Mouse (Mus musculus) limb, embryonic 14.5 days (tissue): ENCODE results near the gene Ctcfl. TPM values are rescaled to one million over a fixed set of nuclear protein-coding genes. Genes with fewer than 3 reads are reported as not detected.
A peak's percentile ranks its signal among the peaks of the same experiment; 100 is the strongest.

Experiments
- ATAC-seq: fragments of 200-750 bp; cut with Nextera tagmentation; 2 replicates; pipeline ENCODE4 v1.8.0; 2017; ENCODE audit warnings: low read depth, moderate number of reproducible peaks, moderate TSS enrichment; ENCODE audit not compliant: low FRiP score
- DNase-seq: peaks from one replicate; pipeline ENCODE4 v3.0.0-alpha.2; 2015; ENCODE audit warnings: low spot score
- H3K27ac ChIP-seq: fragments of 300-500 bp; sonication (generic); replicated peaks from 2 replicates; pipeline ENCODE4 v1.5.1; 2014; ENCODE audit warnings: low read depth, mild to moderate bottlenecking, low read length, moderate library complexity, mixed read lengths
- H3K27me3 ChIP-seq: fragments of 300-500 bp; sonication (generic); 2 replicates; pipeline ENCODE4 v1.6.1; 2014; ENCODE audit warnings: low read length, mixed read lengths; ENCODE audit not compliant: control insufficient read depth, insufficient read depth
- H3K36me3 ChIP-seq: fragments of 300-500 bp; sonication (generic); 2 replicates; pipeline ENCODE4 v1.6.1; 2014; ENCODE audit warnings: mild to moderate bottlenecking, low read length, moderate library complexity, mixed read lengths; ENCODE audit not compliant: control insufficient read depth, insufficient read depth
- H3K4me1 ChIP-seq: fragments of 300-500 bp; sonication (generic); 2 replicates; pipeline ENCODE4 v1.6.1; 2014; ENCODE audit warnings: antibody characterized with exemption, low read length, mixed read lengths; ENCODE audit not compliant: control insufficient read depth, insufficient read depth
- H3K4me2 ChIP-seq: fragments of 300-500 bp; sonication (generic); replicated peaks from 2 replicates; pipeline ENCODE4 v1.6.1; 2014; ENCODE audit warnings: low read depth, mild to moderate bottlenecking, low read length, moderate library complexity; ENCODE audit not compliant: severe bottlenecking
- H3K4me3 ChIP-seq: fragments of 300-500 bp; sonication (generic); replicated peaks from 2 replicates; pipeline ENCODE4 v1.5.1; 2014; ENCODE audit warnings: low read length
- H3K9ac ChIP-seq: fragments of 300-500 bp; sonication (generic); 2 replicates; pipeline ENCODE4 v1.6.1; 2014; ENCODE audit warnings: mild to moderate bottlenecking, low read depth, low read length, moderate library complexity; ENCODE audit not compliant: severe bottlenecking
- H3K9me3 ChIP-seq: fragments of 300-500 bp; sonication (generic); 2 replicates; pipeline ENCODE4 v1.6.1; 2016; ENCODE audit warnings: low read length; ENCODE audit not compliant: control insufficient read depth
- POLR2A ChIP-seq: fragments of 200-500 bp; IDR thresholded peaks from 2 replicates; pipeline ENCODE4 v1.8.0; 2012; ENCODE audit warnings: inconsistent platforms, mild to moderate bottlenecking, moderate library complexity, borderline replicate concordance; ENCODE audit not compliant: insufficient read depth, insufficient read length; ENCODE audit errors: extremely low read depth
- WGBS: fragments of 180-500 bp; shearing (Covaris S2); extraction: QIAGEN DNeasy Blood & Tissue Kit; methylation state at CpG from one replicate; pipeline ENCODE4 v1.1.7; 2014; 5-methylcytosine and 5-hydroxymethylcytosine counted together
- polyA plus RNA-seq, 2 experiments: library from polyadenylated mRNA; depleted of rRNA in 1 of 2; stranded (reverse) in 1 of 2; unstranded in 1 of 2; fragments of >200 nt; fragmentation: Nextera tagmentation in 1 of 2; extraction: Ambion mirVana in 1 of 2; gene quantifications; 2 replicates each; pipeline versions ENCODE4 v1.2.1 to v1.2.3; 2012 to 2014

Gene Ctcfl
- polyA plus RNA-seq, 2 experiments: not detected

DNA sequence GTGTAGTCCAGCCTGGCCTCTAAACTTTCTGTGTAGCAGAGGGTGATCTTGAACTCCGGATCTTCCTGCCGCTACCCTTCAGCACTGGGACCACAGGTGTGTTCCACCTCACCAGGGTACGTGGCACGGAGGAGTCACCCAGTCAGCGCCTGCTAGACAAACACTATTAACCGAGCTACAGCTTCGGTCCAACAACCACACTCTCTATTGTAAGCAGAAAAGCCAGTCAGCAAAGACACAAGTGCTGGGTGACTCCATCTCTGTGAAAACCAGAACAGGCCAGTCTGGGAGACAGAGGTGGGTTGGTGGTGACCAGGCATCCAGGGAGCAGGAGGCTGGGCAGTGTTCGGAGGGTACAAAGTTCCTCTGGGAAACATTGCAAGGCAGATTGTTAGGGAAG is 44.1 kb upstream of the Ctcfl start:
- H3K4me3 ChIP-seq: no peak overlapping the region
- ATAC-seq (no peak), DNase-seq (no peak)
- WGBS: 80% methylated on average over 8 of the region's 8 CpGs
- no peak for TF ChIP-seq POLR2A
- no peaks in the 10 kb centered on the region for H3K27me3 ChIP-seq
- no peak overlapping the region for H3K4me2 ChIP-seq
- no peaks in the 10 kb centered on the region for H3K9me3 ChIP-seq
- no peak overlapping the region for H3K9ac ChIP-seq
- no peak overlapping the region for H3K27ac ChIP-seq
- H3K4me1 ChIP-seq: peaks cover 13% of the 10 kb centered on the region
- H3K36me3 ChIP-seq: no peaks in the 10 kb centered on the region

DNA sequence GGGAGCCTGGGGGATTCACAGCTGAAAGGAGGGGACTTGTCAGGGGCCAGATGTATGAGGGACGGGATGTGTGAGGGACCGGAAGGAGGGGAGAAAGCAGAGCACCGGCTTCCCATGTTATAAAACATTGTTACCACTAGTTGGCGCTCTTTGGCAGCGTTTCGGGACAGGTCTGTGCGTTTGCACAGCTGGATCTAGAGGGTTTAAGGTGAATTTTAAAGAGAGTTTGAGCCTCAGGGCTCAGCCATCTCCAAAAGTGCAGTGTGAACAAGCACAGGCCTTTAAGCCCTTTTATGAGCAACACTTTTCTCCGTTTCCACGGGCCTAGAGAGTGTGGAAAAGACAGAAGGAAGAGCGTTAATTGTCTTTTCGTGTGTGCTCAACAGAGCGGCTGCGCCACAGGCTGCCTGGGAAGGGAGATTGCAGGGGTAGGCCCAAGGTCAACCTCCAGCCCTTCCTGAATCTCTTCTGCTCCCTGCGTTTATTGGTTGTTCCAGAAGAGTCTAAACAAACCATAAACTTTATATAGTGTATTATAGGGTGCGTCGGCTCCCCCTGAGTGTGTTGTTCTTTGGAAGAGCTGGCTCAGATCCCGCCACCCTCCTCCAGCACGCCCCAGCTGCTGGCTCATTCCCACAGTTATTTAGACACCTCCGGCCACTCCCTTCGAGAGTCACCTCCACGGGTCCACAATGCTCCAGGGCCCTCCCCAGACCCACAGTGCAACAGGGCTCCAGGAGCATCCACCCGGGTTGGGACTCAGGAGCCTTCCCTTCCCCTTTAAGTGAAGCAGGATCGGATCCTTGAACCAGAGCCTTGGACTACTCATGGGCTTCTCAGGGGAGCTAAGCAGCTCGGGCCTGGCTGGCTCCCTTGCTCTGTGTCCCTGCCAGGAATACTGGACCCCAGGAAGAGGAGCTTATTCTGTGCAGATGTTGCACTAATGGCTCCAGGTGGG is 40.3 kb upstream of the Ctcfl start:
- Histone ChIP-seq H3K4me3 (no peak overlapping the region), H3K4me1 (peaks cover 11% of the 10 kb centered on the region), H3K9ac (no peak overlapping the region), H3K27me3 (no peaks in the 10 kb centered on the region), H3K36me3 (no peaks in the 10 kb centered on the region), H3K27ac (peak overlapping the region; percentile 72), H3K9me3 (no peaks in the 10 kb centered on the region), H3K4me2 (no peak overlapping the region; the same call in 1 of the 2 replicates)
- 22% methylated on average over 24 of the region's 24 CpGs for WGBS
- DNase-seq (peak; percentile 90), ATAC-seq (peak; percentile 90)
- no peak for TF ChIP-seq POLR2A

DNA sequence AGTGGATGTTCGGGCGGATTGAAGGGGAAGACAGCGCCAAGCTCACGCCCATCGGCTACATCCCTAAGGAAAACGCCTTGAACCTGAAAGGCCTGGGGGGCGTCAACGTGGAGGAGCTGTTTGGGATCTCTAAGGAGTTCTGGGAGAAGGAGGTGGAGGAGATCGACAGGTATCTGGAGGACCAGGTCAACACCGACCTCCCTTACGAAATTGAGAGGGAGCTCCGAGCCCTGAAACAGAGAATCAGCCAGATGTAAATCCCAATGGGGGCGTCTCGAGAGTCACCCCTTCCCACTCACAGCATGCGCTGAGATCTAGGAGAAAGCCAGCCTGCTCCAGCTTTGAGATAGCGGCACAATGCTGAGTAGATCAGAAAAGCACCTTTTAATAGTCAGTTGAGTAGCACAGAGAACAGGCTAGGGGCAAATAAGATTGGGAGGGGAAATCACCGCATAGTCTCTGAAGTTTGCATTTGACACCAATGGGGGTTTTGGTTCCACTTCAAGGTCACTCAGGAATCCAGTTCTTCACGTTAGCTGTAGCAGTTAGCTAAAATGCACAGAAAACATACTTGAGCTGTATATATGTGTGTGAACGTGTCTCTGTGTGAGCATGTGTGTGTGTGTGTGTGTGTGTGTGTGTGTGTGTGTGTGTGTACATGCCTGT is 39.2 kb upstream of the Ctcfl start:
- whole genome bisulfite sequencing: 82% methylated on average over 19 of the region's 19 CpGs

DNA sequence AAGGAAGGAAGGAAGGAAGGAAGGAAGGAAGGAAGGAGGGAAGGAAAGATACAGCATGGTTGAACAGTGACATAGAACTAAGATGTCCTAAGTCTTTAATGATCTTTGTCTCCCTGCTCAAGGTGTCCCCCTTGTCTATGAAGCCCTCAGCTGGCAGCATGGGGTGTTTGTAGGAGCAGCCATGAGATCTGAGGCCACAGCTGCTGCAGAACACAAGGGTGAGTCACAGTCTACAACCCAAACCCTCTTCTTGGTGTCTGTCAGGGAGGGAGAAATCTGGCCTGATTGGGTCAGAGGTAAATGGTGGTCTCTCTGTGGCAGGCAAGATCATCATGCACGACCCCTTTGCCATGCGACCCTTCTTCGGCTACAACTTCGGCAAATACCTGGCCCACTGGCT is 38.5 kb upstream of the Ctcfl start:
- no peak overlapping the region for H3K4me2 ChIP-seq
- WGBS: 93% methylated on average over 4 of the region's 4 CpGs
- H3K4me3 ChIP-seq: no peak overlapping the region
- H3K4me1 ChIP-seq: peaks cover 11% of the 10 kb centered on the region
- H3K27me3 ChIP-seq: no peaks in the 10 kb centered on the region
- no peak overlapping the region for H3K27ac ChIP-seq
- no peaks in the 10 kb centered on the region for H3K36me3 ChIP-seq
- no peak for DNase-seq
- ATAC-seq: no peak
- no peaks in the 10 kb centered on the region for H3K9me3 ChIP-seq
- no peak overlapping the region for H3K9ac ChIP-seq
- no peak for TF ChIP-seq POLR2A

More for the DNA sequence above, 39.2 kb upstream of the Ctcfl start:
- no peaks in the 10 kb centered on the region for H3K36me3 ChIP-seq
- H3K9ac ChIP-seq: no peak overlapping the region
- no peaks in the 10 kb centered on the region for H3K27me3 ChIP-seq
- no peak overlapping the region for H3K4me3 ChIP-seq
- no peak for TF ChIP-seq POLR2A
- no peak for ATAC-seq
- H3K4me2 ChIP-seq: no peak overlapping the region
- no peaks in the 10 kb centered on the region for H3K9me3 ChIP-seq
- peaks cover 11% of the 10 kb centered on the region for H3K4me1 ChIP-seq
- no peak for DNase-seq
- H3K27ac ChIP-seq: no peak overlapping the region; the same call in 1 of the 2 replicates

DNA sequence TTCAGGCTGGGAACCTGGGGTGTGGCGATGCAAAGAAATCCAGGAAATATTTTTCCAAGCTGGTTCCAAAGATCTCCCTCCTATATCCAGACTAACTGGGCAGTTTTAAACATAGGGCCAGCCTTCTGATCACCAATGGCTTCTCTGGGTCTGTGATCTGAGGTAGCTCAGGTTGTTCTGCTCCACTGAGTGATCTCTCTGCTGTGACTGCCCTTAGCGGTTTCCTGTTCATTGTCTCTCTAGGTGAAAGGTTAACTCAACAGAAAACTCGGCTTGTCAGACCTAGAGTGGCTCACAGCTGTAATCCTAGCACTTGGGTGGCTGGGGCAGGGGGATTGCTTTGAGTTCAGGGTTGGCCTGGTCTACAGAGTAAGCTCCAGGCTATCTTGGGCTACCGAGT is 38.1 kb upstream of the Ctcfl start:
- no peak overlapping the region for H3K4me2 ChIP-seq
- peaks cover 11% of the 10 kb centered on the region for H3K4me1 ChIP-seq
- H3K27ac ChIP-seq: no peak overlapping the region
- no peak overlapping the region for H3K9ac ChIP-seq
- DNase-seq (no peak), ATAC-seq (no peak)
- no peaks in the 10 kb centered on the region for H3K9me3 ChIP-seq
- no peak for TF ChIP-seq POLR2A
- WGBS: 62% methylated on average over 4 of the region's 4 CpGs
- H3K27me3 ChIP-seq: no peaks in the 10 kb centered on the region
- H3K36me3 ChIP-seq: no peaks in the 10 kb centered on the region
- no peak overlapping the region for H3K4me3 ChIP-seq
